Mouse (Mus musculus): Measurements from ENCODE around the gene Dnajc21. TPM values are rescaled to one million over a fixed set of nuclear protein-coding genes. Genes with fewer than 3 reads are reported as not detected.
"Not testable (repeated sequence)": the region's sequence is repeated elsewhere in the genome, so short reads cannot be mapped to it uniquely, and the experiment has no call there.

Gene Dnajc21
- polyA plus RNA-seq (2015; fragmentation: Nextera tagmentation; extraction: Ambion mirVana), result 7.5 and 9.9 TPM in 2 replicates

- Histone ChIP-seq H3K4me3 (replicated peaks; ENCODE audit: low read length) (peak within 1 kb of the TSS; percentile 86), H3K4me1 (replicated peaks; ENCODE audit: control insufficient read depth, insufficient read depth, low read length) (peaks cover 14% of the 10 kb centered on the region), H3K9ac (replicated peaks; ENCODE audit: low read depth, low read length) (peak within 1 kb of the TSS; percentile 92), H3K27me3 (replicated peaks; ENCODE audit: control insufficient read depth, insufficient read depth, low read length) (no peaks in the 10 kb centered on the region), H3K36me3 (ENCODE audit: control insufficient read depth, insufficient read depth) (no peaks in the 10 kb centered on the region; the same call in 1 of the 2 replicates), H3K9me3 (ENCODE audit: control insufficient read depth, low read length) (no peaks in the 10 kb centered on the region), H3K27ac (ENCODE audit: low read length) (peak within 1 kb of the TSS; percentile 82), H3K4me2 (ENCODE audit: low read length) (peak within 1 kb of the TSS; percentile 87)
- peak; percentile 96 for ATAC-seq
- WGBS, result under 1% methylated on average over 66 of the region's 87 CpGs
These were observed at the start of gene Dnajc21 for GRCm38 (mm10) chr15:10470151-10470831. Gene Dnajc21 (minus strand): TSS chr15:10470516.

- no peak for ATAC-seq
- H3K36me3 ChIP-seq (ENCODE audit: control insufficient read depth, insufficient read depth), result no peaks in the 10 kb centered on the region
- H3K9ac ChIP-seq (replicated peaks; ENCODE audit: low read depth, low read length), result no peak overlapping the region
- H3K4me2 ChIP-seq (ENCODE audit: low read length), result no peak overlapping the region
- 77% methylated on average over 7 of the region's 7 CpGs for WGBS
- no peaks in the 10 kb centered on the region for H3K4me1 ChIP-seq (replicated peaks; ENCODE audit: control insufficient read depth, insufficient read depth, low read length)
- no peak overlapping the region for H3K4me3 ChIP-seq (replicated peaks; ENCODE audit: low read length)
- no peak overlapping the region for H3K27ac ChIP-seq (ENCODE audit: low read length)
- no peaks in the 10 kb centered on the region for H3K27me3 ChIP-seq (replicated peaks; ENCODE audit: control insufficient read depth, insufficient read depth, low read length)
- no peaks in the 10 kb centered on the region for H3K9me3 ChIP-seq (ENCODE audit: control insufficient read depth, low read length)
These were observed 44.9 kb upstream of the Dnajc21 start for GRCm38 (mm10) chr15:10515166-10515565.

- 78% methylated on average over 11 of the region's 11 CpGs for WGBS
These were observed 35.8 kb upstream of the Dnajc21 start for GRCm38 (mm10) chr15:10506099-10506498.

GRCm38 (mm10) chr15:10500838-10501719, 30.8 kb upstream of the Dnajc21 start:
- no peaks in the 10 kb centered on the region for H3K36me3 ChIP-seq (ENCODE audit: control insufficient read depth, insufficient read depth)
- no peaks in the 10 kb centered on the region for H3K27me3 ChIP-seq (replicated peaks; ENCODE audit: control insufficient read depth, insufficient read depth, low read length)
- no peak overlapping the region for H3K4me2 ChIP-seq (ENCODE audit: low read length)
- no peak overlapping the region for H3K9ac ChIP-seq (replicated peaks; ENCODE audit: low read depth, low read length)
- no peaks in the 10 kb centered on the region for H3K9me3 ChIP-seq (ENCODE audit: control insufficient read depth, low read length)
- H3K4me3 ChIP-seq (replicated peaks; ENCODE audit: low read length), result no peak overlapping the region
- H3K4me1 ChIP-seq (replicated peaks; ENCODE audit: control insufficient read depth, insufficient read depth, low read length), result no peaks in the 10 kb centered on the region
- 56% methylated on average over 11 of the region's 11 CpGs for WGBS
- no peak overlapping the region for H3K27ac ChIP-seq (ENCODE audit: low read length)
- peak; percentile 98 for ATAC-seq

More at GRCm38 (mm10) chr15:10506099-10506498, 35.8 kb upstream of the Dnajc21 start:
- no peak for ATAC-seq
- H3K9me3 ChIP-seq (ENCODE audit: control insufficient read depth, low read length), result no peaks in the 10 kb centered on the region
- no peaks in the 10 kb centered on the region for H3K27me3 ChIP-seq (replicated peaks; ENCODE audit: control insufficient read depth, insufficient read depth, low read length)
- no peak overlapping the region for H3K4me3 ChIP-seq (replicated peaks; ENCODE audit: low read length)
- H3K27ac ChIP-seq (ENCODE audit: low read length), result no peak overlapping the region
- no peaks in the 10 kb centered on the region for H3K36me3 ChIP-seq (ENCODE audit: control insufficient read depth, insufficient read depth)
- H3K4me1 ChIP-seq (replicated peaks; ENCODE audit: control insufficient read depth, insufficient read depth, low read length), result no peaks in the 10 kb centered on the region
- no peak overlapping the region for H3K9ac ChIP-seq (replicated peaks; ENCODE audit: low read depth, low read length)
- no peak overlapping the region for H3K4me2 ChIP-seq (ENCODE audit: low read length)

GRCm38 (mm10) chr15:10500035-10500434, 29.7 kb upstream of the Dnajc21 start:
- Histone ChIP-seq H3K9me3 (ENCODE audit: control insufficient read depth, low read length) (no peaks in the 10 kb centered on the region), H3K27me3 (replicated peaks; ENCODE audit: control insufficient read depth, insufficient read depth, low read length) (no peaks in the 10 kb centered on the region), H3K4me1 (replicated peaks; ENCODE audit: control insufficient read depth, insufficient read depth, low read length) (no peaks in the 10 kb centered on the region), H3K36me3 (ENCODE audit: control insufficient read depth, insufficient read depth) (no peaks in the 10 kb centered on the region), H3K9ac (replicated peaks; ENCODE audit: low read depth, low read length) (no peak overlapping the region), H3K4me3 (replicated peaks; ENCODE audit: low read length) (no peak overlapping the region), H3K27ac (ENCODE audit: low read length) (no peak overlapping the region), H3K4me2 (ENCODE audit: low read length) (no peak overlapping the region)
- WGBS, result 89% methylated on average over 5 of the region's 5 CpGs
- ATAC-seq, result no peak

- Histone ChIP-seq H3K4me3 (replicated peaks; ENCODE audit: low read length) (no peak overlapping the region), H3K9ac (replicated peaks; ENCODE audit: low read depth, low read length) (no peak overlapping the region), H3K9me3 (ENCODE audit: control insufficient read depth, low read length) (no peaks in the 10 kb centered on the region), H3K36me3 (ENCODE audit: control insufficient read depth, insufficient read depth) (no peaks in the 10 kb centered on the region), H3K27me3 (replicated peaks; ENCODE audit: control insufficient read depth, insufficient read depth, low read length) (no peaks in the 10 kb centered on the region), H3K4me2 (ENCODE audit: low read length) (no peak overlapping the region), H3K27ac (ENCODE audit: low read length) (no peak overlapping the region), H3K4me1 (replicated peaks; ENCODE audit: control insufficient read depth, insufficient read depth, low read length) (no peaks in the 10 kb centered on the region)
- 81% methylated on average over 5 of the region's 5 CpGs for WGBS
- ATAC-seq, result no peak
These were observed 29.3 kb upstream of the Dnajc21 start for GRCm38 (mm10) chr15:10499593-10499992.

GRCm38 (mm10) chr15:10496696-10497095, 26.4 kb upstream of the Dnajc21 start:
- H3K4me3 ChIP-seq (replicated peaks; ENCODE audit: low read length); H3K4me1 ChIP-seq (replicated peaks; ENCODE audit: control insufficient read depth, insufficient read depth, low read length); H3K27me3 ChIP-seq (replicated peaks; ENCODE audit: control insufficient read depth, insufficient read depth, low read length); H3K36me3 ChIP-seq (ENCODE audit: control insufficient read depth, insufficient read depth); H3K4me2 ChIP-seq (ENCODE audit: low read length); H3K27ac ChIP-seq (ENCODE audit: low read length); H3K9me3 ChIP-seq (ENCODE audit: control insufficient read depth, low read length); H3K9ac ChIP-seq (replicated peaks; ENCODE audit: low read depth, low read length); ATAC-seq: not testable (repeated sequence)
- 95% methylated on average over 1 of the region's 1 CpGs for WGBS

- H3K4me2 ChIP-seq (ENCODE audit: low read length), result no peak overlapping the region
- H3K4me3 ChIP-seq (replicated peaks; ENCODE audit: low read length), result no peak overlapping the region
- no peak for ATAC-seq
- WGBS, result 95% methylated on average over 11 of the region's 11 CpGs
- H3K27ac ChIP-seq (ENCODE audit: low read length), result no peak overlapping the region
- no peaks in the 10 kb centered on the region for H3K4me1 ChIP-seq (replicated peaks; ENCODE audit: control insufficient read depth, insufficient read depth, low read length)
- no peaks in the 10 kb centered on the region for H3K9me3 ChIP-seq (ENCODE audit: control insufficient read depth, low read length)
- no peak overlapping the region for H3K9ac ChIP-seq (replicated peaks; ENCODE audit: low read depth, low read length)
- H3K27me3 ChIP-seq (replicated peaks; ENCODE audit: control insufficient read depth, insufficient read depth, low read length), result no peaks in the 10 kb centered on the region
- no peaks in the 10 kb centered on the region for H3K36me3 ChIP-seq (ENCODE audit: control insufficient read depth, insufficient read depth)
These were observed 25.6 kb upstream of the Dnajc21 start for GRCm38 (mm10) chr15:10495944-10496343.

GRCm38 (mm10) chr15:10490101-10490500, 19.8 kb upstream of the Dnajc21 start:
- ATAC-seq, result no peak

More at GRCm38 (mm10) chr15:10490101-10490500, 19.8 kb upstream of the Dnajc21 start:
- H3K4me3 ChIP-seq (replicated peaks; ENCODE audit: low read length), result no peak overlapping the region
- no peak overlapping the region for H3K9ac ChIP-seq (replicated peaks; ENCODE audit: low read depth, low read length)
- 93% methylated on average over 5 of the region's 5 CpGs for WGBS
- H3K27ac ChIP-seq (ENCODE audit: low read length), result no peak overlapping the region
- H3K9me3 ChIP-seq (ENCODE audit: control insufficient read depth, low read length), result no peaks in the 10 kb centered on the region
- H3K27me3 ChIP-seq (replicated peaks; ENCODE audit: control insufficient read depth, insufficient read depth, low read length), result no peaks in the 10 kb centered on the region
- no peak overlapping the region for H3K4me2 ChIP-seq (ENCODE audit: low read length)
- H3K4me1 ChIP-seq (replicated peaks; ENCODE audit: control insufficient read depth, insufficient read depth, low read length), result peaks cover 8% of the 10 kb centered on the region
- H3K36me3 ChIP-seq (ENCODE audit: control insufficient read depth, insufficient read depth), result peaks cover 2% of the 10 kb centered on the region; the same call in 1 of the 2 replicates

Measured in forebrain, embryonic 16.5 days (tissue).